Mouse (Mus musculus) retina, postnatal 1 day (tissue): ENCODE data around the gene Fgfr2.
A peak's percentile ranks its signal among the peaks of the same experiment; 100 is the strongest.

Source experiments
- DNase-seq: peaks from one replicate; pipeline ENCODE4 v3.0.0-alpha.2; 2012

Fgfr2 gene

GRCm38 (mm10) chr7:130968537-130968936 lies 2154.6 kb downstream of the Fgfr2 start:
- DNase-seq: no peak

- no peak for DNase-seq
These were observed 2155.2 kb downstream of the Fgfr2 start for GRCm38 (mm10) chr7:130967901-130968300.

GRCm38 (mm10) chr7:130966876-130967275 lies 2156.3 kb downstream of the Fgfr2 start:
- DNase-seq: no peak

GRCm38 (mm10) chr7:130966451-130966850 lies 2156.7 kb downstream of the Fgfr2 start:
- no peak for DNase-seq

GRCm38 (mm10) chr7:130965909-130966365 lies 2157.2 kb downstream of the Fgfr2 start:
- no peak for DNase-seq

GRCm38 (mm10) chr7:130965396-130965795 lies 2157.8 kb downstream of the Fgfr2 start:
- no peak for DNase-seq

- DNase-seq: peak; percentile 60
These were observed 2158.5 kb downstream of the Fgfr2 start for GRCm38 (mm10) chr7:130964686-130965085.

- no peak for DNase-seq
These were observed 2161.7 kb downstream of the Fgfr2 start for GRCm38 (mm10) chr7:130961429-130961828.

GRCm38 (mm10) chr7:130959868-130960267 lies 2163.3 kb downstream of the Fgfr2 start:
- DNase-seq: no peak

GRCm38 (mm10) chr7:130958551-130958950 lies 2164.6 kb downstream of the Fgfr2 start:
- DNase-seq: peak; percentile 46

GRCm38 (mm10) chr7:130954177-130954601 lies 2169.0 kb downstream of the Fgfr2 start:
- no peak for DNase-seq

GRCm38 (mm10) chr7:130953376-130953775 lies 2169.8 kb downstream of the Fgfr2 start:
- DNase-seq: no peak

- no peak for DNase-seq
These were observed 2172.1 kb downstream of the Fgfr2 start for GRCm38 (mm10) chr7:130951004-130951403.

GRCm38 (mm10) chr7:130950482-130950881 lies 2172.7 kb downstream of the Fgfr2 start:
- DNase-seq: no peak

- peak; percentile 31 for DNase-seq
These were observed 2173.8 kb downstream of the Fgfr2 start for GRCm38 (mm10) chr7:130949331-130949751.

GRCm38 (mm10) chr7:130948563-130949208 lies 2174.5 kb downstream of the Fgfr2 start:
- no peak for DNase-seq

- DNase-seq: no peak
These were observed 2176.8 kb downstream of the Fgfr2 start for GRCm38 (mm10) chr7:130946303-130946702.

GRCm38 (mm10) chr7:130945730-130946129 lies 2177.4 kb downstream of the Fgfr2 start:
- no peak for DNase-seq

- DNase-seq: no peak
These were observed 2178.2 kb downstream of the Fgfr2 start for GRCm38 (mm10) chr7:130944766-130945475.

GRCm38 (mm10) chr7:130943280-130943895 lies 2179.8 kb downstream of the Fgfr2 start:
- DNase-seq: no peak

GRCm38 (mm10) chr7:130940733-130941132 lies 2182.4 kb downstream of the Fgfr2 start:
- no peak for DNase-seq

- no peak for DNase-seq
These were observed 2184.3 kb downstream of the Fgfr2 start for GRCm38 (mm10) chr7:130938896-130939295.

- no peak for DNase-seq
These were observed 2185.1 kb downstream of the Fgfr2 start for GRCm38 (mm10) chr7:130938005-130938404.
